Mouse (Mus musculus) liver, adult 2 months (tissue): ENCODE measurements around the gene P2rx1. TPM values are rescaled to one million over a fixed set of nuclear protein-coding genes. Genes with fewer than 3 reads are reported as not detected.
A peak's percentile ranks its signal among the peaks of the same experiment; 100 is the strongest.

Source experiments
- DNase-seq: peaks from one replicate; pipeline ENCODE4 v3.0.0-alpha.2; 2011; ENCODE audit warnings: low read depth, low spot score; ENCODE audit errors: extremely low read depth
- H3K27ac ChIP-seq: fragments of 200-500 bp; replicated peaks from 2 replicates; pipeline ENCODE4 v1.5.1; 2012; ENCODE audit warnings: low read depth, mild to moderate bottlenecking, control low read depth, inconsistent platforms, low read length; ENCODE audit not compliant: insufficient read depth
- H3K27me3 ChIP-seq: fragments of 200-500 bp; 2 replicates; pipeline ENCODE4 v1.6.1; 2012; ENCODE audit warnings: mild to moderate bottlenecking, moderate library complexity, low read length, inconsistent platforms; ENCODE audit not compliant: control insufficient read depth, insufficient read depth
- H3K36me3 ChIP-seq: fragments of 200-500 bp; 2 replicates; pipeline ENCODE4 v1.6.1; 2012; ENCODE audit warnings: low read length, inconsistent platforms; ENCODE audit not compliant: control insufficient read depth, insufficient read depth
- H3K4me1 ChIP-seq: fragments of 200-500 bp; 2 replicates; pipeline ENCODE4 v1.6.1; 2011; ENCODE audit warnings: low read length; ENCODE audit not compliant: control insufficient read depth, insufficient read depth
- H3K4me3 ChIP-seq: fragments of 200-500 bp; 2 replicates; pipeline ENCODE4 v1.5.1; 2011; ENCODE audit warnings: low read depth, mild to moderate bottlenecking, control low read depth, low read length, moderate library complexity; ENCODE audit not compliant: insufficient read depth
- H3K79me2 ChIP-seq: fragments of 200-500 bp; 2 replicates; pipeline ENCODE4 v1.6.1; 2012; ENCODE audit warnings: inconsistent platforms, mild to moderate bottlenecking, low read length, moderate library complexity; ENCODE audit not compliant: control insufficient read depth, insufficient read depth
- H3K9ac ChIP-seq: fragments of 200-500 bp; 2 replicates; pipeline ENCODE4 v1.6.1; 2012; ENCODE audit warnings: low read depth, mild to moderate bottlenecking, control low read depth, inconsistent platforms, low read length
- CTCF ChIP-seq: fragments of 200-500 bp; IDR thresholded peaks from 2 replicates; pipeline ENCODE4 v1.5.1; 2011; ENCODE audit warnings: low read depth, low read length, control low read depth
- POLR2A ChIP-seq: fragments of 200-500 bp; IDR thresholded peaks from 2 replicates; pipeline ENCODE4 v1.6.1; 2011; ENCODE audit warnings: low read length, control low read depth; ENCODE audit not compliant: insufficient read depth; ENCODE audit errors: extremely low read depth
- WGBS: fragments of 180-500 bp; shearing (Covaris S2); methylation state at CpG from one replicate; pipeline ENCODE4 v1.1.7; 2018; 5-methylcytosine and 5-hydroxymethylcytosine counted together
- polyA plus RNA-seq: library from polyadenylated mRNA; depleted of rRNA; stranded (reverse); fragments of >200 nt; gene quantifications from 2 replicates; pipeline ENCODE4 v1.2.3, GENCODE M21; 2012
- total RNA-seq: library from RNA; depleted of rRNA; stranded (reverse); fragments of >200 nt; gene quantifications from 2 replicates; pipeline ENCODE4 v1.2.3, GENCODE M21; 2014

P2rx1 gene
- total and polyA plus RNA-seq, 2 experiments = 0.12 to 0.28 TPM

DNA sequence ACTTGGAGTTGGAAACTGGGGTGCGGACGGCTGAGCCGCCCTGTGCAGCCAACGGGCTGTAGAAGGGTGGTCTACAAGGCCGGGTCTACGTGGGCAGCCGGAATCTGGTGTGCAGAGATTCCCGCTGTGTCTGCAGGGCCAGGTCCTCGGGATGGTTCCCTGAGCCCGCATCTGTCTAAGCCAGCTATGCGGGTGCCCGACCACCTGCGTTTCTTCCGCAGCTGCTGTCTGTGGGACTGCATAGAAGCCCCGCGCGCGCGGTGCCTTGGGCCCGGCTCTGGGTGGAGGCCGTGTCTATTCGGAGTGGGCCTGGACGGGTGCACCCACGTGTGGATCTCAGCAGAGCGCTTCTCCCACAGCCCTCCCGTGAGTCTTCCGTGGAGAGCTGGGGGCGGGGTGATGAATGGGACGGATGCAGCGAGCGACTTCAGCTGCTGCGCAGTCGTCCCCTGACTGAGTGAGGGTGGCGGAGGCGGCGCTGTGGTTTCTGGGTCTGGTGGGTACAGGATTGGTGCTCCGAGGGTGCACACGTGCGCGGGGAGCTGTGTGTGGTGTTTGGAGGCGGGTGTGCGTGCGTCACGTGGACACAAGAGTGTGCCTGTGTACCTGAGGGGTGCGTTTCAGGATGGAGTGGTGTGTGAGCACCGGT lies 20.4 kb downstream of the P2rx1 start:
- 3% methylated on average over 46 of the region's 46 CpGs for WGBS
- H3K27me3 ChIP-seq = peaks cover 6% of the 10 kb centered on the region
- H3K9ac ChIP-seq = peak overlapping the region; percentile 54

DNA sequence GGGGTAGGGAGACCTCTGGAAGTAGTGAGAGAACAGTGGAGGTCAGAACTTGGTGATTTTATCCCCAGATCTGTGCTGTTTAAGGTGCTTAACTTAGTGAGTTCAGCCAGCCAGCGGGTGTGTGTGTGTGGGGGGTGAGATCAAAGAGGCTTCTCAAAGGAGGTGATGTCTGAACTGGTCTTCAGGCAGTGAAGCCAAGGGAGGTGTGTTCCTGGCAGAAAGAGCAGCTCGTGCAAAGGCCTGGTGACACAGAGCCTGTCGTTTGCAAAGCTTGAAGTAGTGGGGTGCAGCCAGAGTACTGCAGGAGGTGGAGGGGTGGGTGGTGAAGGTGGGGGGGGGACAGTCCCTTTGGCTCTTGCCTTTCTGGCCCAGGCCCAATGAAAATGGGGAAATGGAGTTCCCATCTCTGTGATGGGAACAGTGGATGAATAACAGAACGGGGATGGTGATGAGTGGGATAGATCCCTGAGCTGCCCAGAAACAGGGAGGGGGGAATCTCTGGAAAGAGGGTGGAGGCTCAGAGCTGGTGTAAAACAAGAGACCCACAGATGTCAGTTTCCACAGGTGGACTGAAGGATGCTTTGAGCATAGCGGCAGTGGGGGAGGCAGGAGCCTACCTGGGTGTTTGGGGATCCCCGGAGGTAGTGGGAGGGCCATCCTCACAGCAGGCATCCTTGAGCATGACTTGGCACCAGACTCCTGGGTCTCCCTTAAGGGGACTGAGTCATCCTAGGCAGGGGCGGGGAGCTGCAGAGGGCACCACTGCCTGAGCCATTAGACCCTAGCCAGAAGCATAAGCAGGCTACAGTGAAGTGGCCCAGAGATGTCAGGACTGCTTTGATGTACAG lies 22.3 kb downstream of the P2rx1 start:
- WGBS = 72% methylated on average over 7 of the region's 7 CpGs
- DNase-seq = no peak
- peaks cover 6% of the 10 kb centered on the region for H3K27me3 ChIP-seq
- H3K4me3 ChIP-seq = no peak overlapping the region
- H3K27ac ChIP-seq = no peak overlapping the region
- no peak for TF ChIP-seq POLR2A
- no peak for TF ChIP-seq CTCF
- H3K9ac ChIP-seq = no peak overlapping the region
- 0 out of 2 replicates have a peak, but pooled peaks cover 5% of the 10 kb centered on the region for H3K4me1 ChIP-seq
- H3K79me2 ChIP-seq = no peaks in the 10 kb centered on the region
- H3K36me3 ChIP-seq = no peaks in the 10 kb centered on the region

More for the DNA sequence above, 20.4 kb downstream of the P2rx1 start:
- DNase-seq = no peak
- TF ChIP-seq CTCF (no peak), POLR2A (no peak)
- Histone ChIP-seq H3K27ac (no peak overlapping the region), H3K79me2 (no peaks in the 10 kb centered on the region), H3K36me3 (no peaks in the 10 kb centered on the region), H3K4me1 (0 out of 2 replicates have a peak, but pooled peaks cover 5% of the 10 kb centered on the region), H3K4me3 (peak overlapping the region; percentile 68)

DNA sequence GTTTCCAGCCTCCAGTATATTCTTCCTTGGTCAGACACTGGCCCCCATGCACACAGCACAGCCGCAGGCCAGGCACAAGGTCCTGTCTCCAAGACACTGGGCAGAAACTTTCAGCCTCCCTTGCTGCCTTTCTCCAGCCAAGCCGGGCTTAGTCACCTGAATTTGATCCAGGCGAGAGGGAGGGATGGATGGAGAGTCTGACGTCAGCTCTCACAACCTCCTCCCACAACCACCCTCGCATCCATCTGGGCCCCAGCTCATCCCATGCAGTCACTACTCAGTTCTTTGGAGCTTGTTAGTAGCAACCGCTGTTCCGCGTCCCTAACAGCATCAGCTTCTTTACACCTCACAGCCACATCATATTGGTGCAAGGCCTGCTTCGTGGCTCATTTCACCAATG lies 24.2 kb downstream of the P2rx1 start:
- Histone ChIP-seq H3K9ac (no peak overlapping the region), H3K4me1 (0 out of 2 replicates have a peak, but pooled peaks cover 5% of the 10 kb centered on the region), H3K27ac (no peak overlapping the region), H3K36me3 (no peaks in the 10 kb centered on the region), H3K27me3 (peaks cover 6% of the 10 kb centered on the region), H3K4me3 (no peak overlapping the region), H3K79me2 (no peaks in the 10 kb centered on the region)
- no peak for DNase-seq
- TF ChIP-seq POLR2A = no peak
- WGBS = 74% methylated on average over 9 of the region's 9 CpGs

- Histone ChIP-seq H3K79me2 (no peaks in the 10 kb centered on the region), H3K27ac (no peak overlapping the region), H3K27me3 (peaks cover 6% of the 10 kb centered on the region), H3K36me3 (no peaks in the 10 kb centered on the region), H3K9ac (no peak overlapping the region), H3K4me3 (no peak overlapping the region), H3K4me1 (0 out of 2 replicates have a peak, but pooled peaks cover 5% of the 10 kb centered on the region)
- DNase-seq = no peak
- 49% methylated on average over 4 of the region's 4 CpGs for WGBS
- TF ChIP-seq POLR2A (no peak), CTCF (no peak)
These were observed 24.9 kb downstream of the P2rx1 start for GRCm38 (mm10) chr11:73023827-73024226.

DNA sequence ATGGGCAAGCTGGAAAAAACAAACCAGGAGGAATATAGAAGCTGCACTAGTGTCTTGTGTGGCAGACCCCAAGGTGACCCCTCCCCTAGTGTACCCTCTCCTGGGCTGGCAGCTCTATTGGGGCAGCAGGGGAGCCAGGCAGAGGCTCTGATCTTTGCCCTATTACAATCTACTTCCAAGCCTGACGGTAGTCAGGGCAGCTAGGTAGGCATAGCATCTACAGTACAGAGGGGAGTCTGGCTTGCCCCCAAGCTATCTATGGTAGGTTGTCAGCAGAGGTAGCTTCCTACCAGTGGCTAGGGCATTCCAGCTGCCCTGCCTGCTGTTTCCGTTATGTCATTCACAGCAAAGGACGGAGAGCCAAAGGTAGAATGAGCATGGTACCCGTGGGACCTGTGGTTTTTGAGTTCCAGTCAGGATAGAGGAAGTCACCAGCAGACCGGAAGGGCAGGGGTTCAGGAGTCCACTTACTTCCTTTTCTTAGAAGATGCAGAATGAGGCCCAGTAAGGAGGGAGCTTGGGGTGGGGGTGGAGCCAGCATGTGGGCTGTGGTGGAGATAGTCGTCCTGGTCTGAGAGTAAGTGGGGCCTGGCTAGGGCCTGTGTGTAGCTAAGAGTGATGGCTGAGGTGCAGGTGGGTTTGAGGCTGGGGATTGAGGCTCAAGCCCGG lies 25.5 kb downstream of the P2rx1 start:
- 0 out of 2 replicates have a peak overlapping the region, but pooled peaks have one; percentile 33 for H3K27ac ChIP-seq
- H3K9ac ChIP-seq = no peak overlapping the region
- H3K79me2 ChIP-seq = no peaks in the 10 kb centered on the region
- no peak for TF ChIP-seq POLR2A
- no peak for TF ChIP-seq CTCF
- H3K4me3 ChIP-seq = no peak overlapping the region
- WGBS = 60% methylated on average over 7 of the region's 7 CpGs
- peak; percentile 29 for DNase-seq
- no peaks in the 10 kb centered on the region for H3K36me3 ChIP-seq
- peaks cover 4% of the 10 kb centered on the region for H3K27me3 ChIP-seq
- 0 out of 2 replicates have a peak, but pooled peaks cover 3% of the 10 kb centered on the region for H3K4me1 ChIP-seq
